Mouse (Mus musculus): Measurements from ENCODE around the gene Bmi1. TPM values are rescaled to one million over a fixed set of nuclear protein-coding genes. Genes with fewer than 3 reads are reported as not detected.
A peak's percentile ranks its signal among the peaks of the same experiment; 100 is the strongest.

Gene Bmi1
- polyA plus RNA-seq, 1 experiment from 2014 or later = 25.1 TPM

GRCm38 (mm10) chr2:18690055-18690691 lies 13.4 kb downstream of the Bmi1 start:
- DNase-seq (ENCODE audit: low spot score) = peak; percentile 80
- Histone ChIP-seq H3K36me3 (no peaks in the 10 kb centered on the region), H3K27ac (peak overlapping the region; percentile 89), H3K9me3 (0 out of 2 replicates have a peak, but pooled peaks cover 3% of the 10 kb centered on the region), H3K27me3 (ENCODE audit: insufficient read depth, poor library complexity, severe bottlenecking) (peaks cover 92% of the 10 kb centered on the region), H3K4me1 (replicated peaks) (peaks cover 36% of the 10 kb centered on the region), H3K4me3 (peak overlapping the region; percentile 59)
- WGBS = under 1% methylated on average over 58 of the region's 58 CpGs

- no peaks in the 10 kb centered on the region for H3K36me3 ChIP-seq
- WGBS = 1% methylated on average over 9 of the region's 9 CpGs
- peaks cover 92% of the 10 kb centered on the region for H3K27me3 ChIP-seq (ENCODE audit: insufficient read depth, poor library complexity, severe bottlenecking)
- no peak overlapping the region for H3K27ac ChIP-seq
- H3K4me3 ChIP-seq = peak overlapping the region; percentile 59; the same call in 1 of the 2 replicates
- H3K4me1 ChIP-seq (replicated peaks) = peaks cover 37% of the 10 kb centered on the region
- DNase-seq (ENCODE audit: low spot score) = no peak
- 0 out of 2 replicates have a peak, but pooled peaks cover 3% of the 10 kb centered on the region for H3K9me3 ChIP-seq
Measured at GRCm38 (mm10) chr2:18690756-18691155, 13.9 kb downstream of the Bmi1 start.

GRCm38 (mm10) chr2:18692031-18692430 lies 15.2 kb downstream of the Bmi1 start:
- no peak for DNase-seq (ENCODE audit: low spot score)
- Histone ChIP-seq H3K4me3 (no peak overlapping the region), H3K9me3 (0 out of 2 replicates have a peak, but pooled peaks cover 3% of the 10 kb centered on the region), H3K27ac (no peak overlapping the region), H3K27me3 (ENCODE audit: insufficient read depth, poor library complexity, severe bottlenecking) (peaks cover 92% of the 10 kb centered on the region), H3K4me1 (replicated peaks) (peaks cover 37% of the 10 kb centered on the region), H3K36me3 (no peaks in the 10 kb centered on the region)

GRCm38 (mm10) chr2:18692548-18692947 lies 15.7 kb downstream of the Bmi1 start:
- Histone ChIP-seq H3K27ac (no peak overlapping the region), H3K4me3 (no peak overlapping the region), H3K4me1 (replicated peaks) (peaks cover 37% of the 10 kb centered on the region), H3K9me3 (0 out of 2 replicates have a peak, but pooled peaks cover 3% of the 10 kb centered on the region), H3K36me3 (no peaks in the 10 kb centered on the region), H3K27me3 (ENCODE audit: insufficient read depth, poor library complexity, severe bottlenecking) (peaks cover 92% of the 10 kb centered on the region)
- WGBS = 0% methylated on average over 1 of the region's 1 CpGs
- no peak for DNase-seq (ENCODE audit: low spot score)

GRCm38 (mm10) chr2:18693491-18693870 lies 16.7 kb downstream of the Bmi1 start:
- Histone ChIP-seq H3K36me3 (no peaks in the 10 kb centered on the region), H3K27me3 (ENCODE audit: insufficient read depth, poor library complexity, severe bottlenecking) (peaks cover 92% of the 10 kb centered on the region), H3K4me3 (peak overlapping the region; percentile 75), H3K4me1 (replicated peaks) (peaks cover 38% of the 10 kb centered on the region), H3K27ac (no peak overlapping the region), H3K9me3 (0 out of 2 replicates have a peak, but pooled peaks cover 3% of the 10 kb centered on the region)
- under 1% methylated on average over 5 of the region's 5 CpGs for WGBS
- no peak for DNase-seq (ENCODE audit: low spot score)

- WGBS = under 1% methylated on average over 61 of the region's 61 CpGs
- Histone ChIP-seq H3K27me3 (ENCODE audit: insufficient read depth, poor library complexity, severe bottlenecking) (peaks cover 92% of the 10 kb centered on the region), H3K4me1 (replicated peaks) (peaks cover 39% of the 10 kb centered on the region), H3K36me3 (no peaks in the 10 kb centered on the region), H3K9me3 (0 out of 2 replicates have a peak, but pooled peaks cover 3% of the 10 kb centered on the region), H3K27ac (peak within 1 kb of the TSS; percentile 93), H3K4me3 (peak within 1 kb of the TSS; percentile 75)
- peak; percentile 88 for DNase-seq (ENCODE audit: low spot score)
Measured at GRCm38 (mm10) chr2:18693871-18694610, 17.2 kb downstream of the Bmi1 start, which contains the start of gene Spag6. Gene Spag6 (plus strand): TSS chr2:18694032.

GRCm38 (mm10) chr2:18694611-18694950 lies 17.8 kb downstream of the Bmi1 start:
- peak overlapping the region; percentile 93 for H3K27ac ChIP-seq
- 0% methylated on average over 20 of the region's 20 CpGs for WGBS
- DNase-seq (ENCODE audit: low spot score) = peak; percentile 80
- peaks cover 37% of the 10 kb centered on the region for H3K4me1 ChIP-seq (replicated peaks)
- H3K36me3 ChIP-seq = no peaks in the 10 kb centered on the region
- peak overlapping the region; percentile 75 for H3K4me3 ChIP-seq
- H3K9me3 ChIP-seq = 0 out of 2 replicates have a peak, but pooled peaks cover 3% of the 10 kb centered on the region
- peaks cover 92% of the 10 kb centered on the region for H3K27me3 ChIP-seq (ENCODE audit: insufficient read depth, poor library complexity, severe bottlenecking)

GRCm38 (mm10) chr2:18695163-18695562 lies 18.3 kb downstream of the Bmi1 start:
- Histone ChIP-seq H3K9me3 (0 out of 2 replicates have a peak, but pooled peaks cover 2% of the 10 kb centered on the region), H3K4me3 (peak overlapping the region; percentile 75), H3K36me3 (no peaks in the 10 kb centered on the region), H3K4me1 (replicated peaks) (peaks cover 31% of the 10 kb centered on the region), H3K27ac (no peak overlapping the region), H3K27me3 (ENCODE audit: insufficient read depth, poor library complexity, severe bottlenecking) (peaks cover 92% of the 10 kb centered on the region)
- WGBS = 2% methylated on average over 8 of the region's 8 CpGs
- peak; percentile 10 for DNase-seq (ENCODE audit: low spot score)

GRCm38 (mm10) chr2:18695629-18696150 lies 18.9 kb downstream of the Bmi1 start:
- 5% methylated on average over 7 of the region's 7 CpGs for WGBS
- DNase-seq (ENCODE audit: low spot score) = no peak
- Histone ChIP-seq H3K27me3 (ENCODE audit: insufficient read depth, poor library complexity, severe bottlenecking) (peaks cover 92% of the 10 kb centered on the region), H3K9me3 (no peaks in the 10 kb centered on the region), H3K27ac (no peak overlapping the region), H3K36me3 (no peaks in the 10 kb centered on the region), H3K4me1 (replicated peaks) (peaks cover 26% of the 10 kb centered on the region), H3K4me3 (no peak overlapping the region)

- Histone ChIP-seq H3K4me1 (replicated peaks) (peaks cover 24% of the 10 kb centered on the region), H3K4me3 (no peak overlapping the region), H3K27me3 (ENCODE audit: insufficient read depth, poor library complexity, severe bottlenecking) (peaks cover 92% of the 10 kb centered on the region), H3K9me3 (no peaks in the 10 kb centered on the region), H3K36me3 (no peaks in the 10 kb centered on the region), H3K27ac (no peak overlapping the region)
- DNase-seq (ENCODE audit: low spot score) = peak; percentile 27
- 1% methylated on average over 4 of the region's 4 CpGs for WGBS
Measured at GRCm38 (mm10) chr2:18697591-18698244, 20.9 kb downstream of the Bmi1 start.

GRCm38 (mm10) chr2:18698663-18699385 lies 22.0 kb downstream of the Bmi1 start:
- no peak overlapping the region for H3K27ac ChIP-seq
- H3K9me3 ChIP-seq = no peaks in the 10 kb centered on the region
- peaks cover 91% of the 10 kb centered on the region for H3K27me3 ChIP-seq (ENCODE audit: insufficient read depth, poor library complexity, severe bottlenecking)
- H3K36me3 ChIP-seq = no peaks in the 10 kb centered on the region
- WGBS = under 1% methylated on average over 56 of the region's 56 CpGs
- peaks cover 24% of the 10 kb centered on the region for H3K4me1 ChIP-seq (replicated peaks)
- peak; percentile 66 for DNase-seq (ENCODE audit: low spot score)
- peak overlapping the region; percentile 27; the same call in 1 of the 2 replicates for H3K4me3 ChIP-seq

GRCm38 (mm10) chr2:18699401-18699990 lies 22.7 kb downstream of the Bmi1 start:
- Histone ChIP-seq H3K27ac (no peak overlapping the region), H3K36me3 (no peaks in the 10 kb centered on the region), H3K27me3 (ENCODE audit: insufficient read depth, poor library complexity, severe bottlenecking) (peaks cover 95% of the 10 kb centered on the region), H3K9me3 (no peaks in the 10 kb centered on the region), H3K4me3 (no peak overlapping the region), H3K4me1 (replicated peaks) (peaks cover 18% of the 10 kb centered on the region)
- under 1% methylated on average over 11 of the region's 11 CpGs for WGBS
- no peak for DNase-seq (ENCODE audit: low spot score)
